ENCODE assay signal across 27 mouse cellular contexts in the genomic region with DNA sequence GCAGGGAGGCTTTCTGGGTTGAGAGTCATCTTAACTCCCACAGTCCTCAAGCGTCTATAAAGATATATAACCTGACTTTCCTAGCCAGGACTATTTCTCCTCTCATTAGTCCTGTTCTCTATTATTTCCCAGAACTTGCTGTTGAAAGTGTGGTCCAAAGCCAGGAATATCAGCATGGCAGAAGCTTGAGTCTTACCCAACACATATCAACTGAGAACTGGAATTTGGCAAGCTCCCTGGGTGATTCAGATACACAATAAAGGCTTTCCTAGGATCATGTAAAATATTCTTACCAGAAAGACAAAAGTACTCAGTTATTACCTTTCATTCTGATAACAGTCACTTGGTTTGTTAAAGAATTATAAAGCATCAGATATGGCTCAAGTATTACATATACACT. TPM values are rescaled to one million over a fixed set of nuclear protein-coding genes. Genes with fewer than 3 reads are reported as not detected.
"Had no signal": no experiment of that assay in that cellular context is flagged by ENCODE, and none has a peak within 500 bp of the region (broad histone marks: within the 10 kb centered on the region; RNA-seq: fewer than 3 reads in every experiment).

No protein-coding gene starts in this region.

- H3K27me3 ChIP-seq: liver, embryonic 13.5 days; liver, embryonic 15.5 days; megakaryocyte, embryonic 14.5 days; midbrain, embryonic 12.5 days; neural tube, embryonic 12.5 days had no signal

- H3K9ac ChIP-seq: liver, embryonic 13.5 days; liver, embryonic 15.5 days; liver, postnatal 0 days; lung, embryonic 14.5 days; midbrain, embryonic 12.5 days; neural tube, embryonic 12.5 days had no signal

- H3K4me1 ChIP-seq: liver, embryonic 13.5 days; liver, embryonic 15.5 days; midbrain, embryonic 12.5 days; neural tube, embryonic 12.5 days had no signal

- H3K36me3 ChIP-seq: liver, embryonic 13.5 days; liver, embryonic 15.5 days; midbrain, embryonic 12.5 days; neural tube, embryonic 12.5 days had no signal

- H3K9me3 ChIP-seq: liver, embryonic 13.5 days; liver, embryonic 15.5 days; megakaryocyte, embryonic 14.5 days; midbrain, embryonic 10.5 days; midbrain, embryonic 12.5 days; neural tube, embryonic 12.5 days had no signal

- DNase-seq: liver, embryonic 13.5 days; liver, postnatal 0 days; lung, embryonic 14.5 days; lung, postnatal 14 days; lung, postnatal 36 days; midbrain, embryonic 14.5 days; right cerebral cortex, postnatal 25 days; right cerebral cortex, postnatal 4 days; spleen, adult 18-20 months; thymus, adult 18-20 months; thymus, postnatal 14 days; thymus, postnatal 36 days had no signal

- ATAC-seq: liver, postnatal 0 days; midbrain, embryonic 16.5 days had no signal

- H3K4me3 ChIP-seq: liver, embryonic 13.5 days; liver, embryonic 15.5 days; megakaryocyte, embryonic 14.5 days; midbrain, embryonic 10.5 days; midbrain, embryonic 12.5 days; neural tube, embryonic 12.5 days had no signal

- H3K4me2 ChIP-seq: liver, embryonic 13.5 days; liver, embryonic 15.5 days; lung, embryonic 14.5 days; midbrain, embryonic 12.5 days; neural tube, embryonic 12.5 days had no signal

- H3K27ac ChIP-seq: liver, embryonic 13.5 days; liver, embryonic 15.5 days; macrophage; midbrain, embryonic 10.5 days; midbrain, embryonic 12.5 days; neural tube, embryonic 12.5 days had no signal

RNA-seq across cellular contexts. Expression of a gene that starts 13.8 kb away (rescaled TPM):
- total RNA-seq: megakaryocyte progenitor cell, adult 5-6 weeks; neutrophil, adult 5-6 weeks had no signal
- polyA plus RNA-seq: liver, embryonic 13.5 days; liver, embryonic 15.5 days; liver, postnatal 0 days; lung, embryonic 14.5 days; lung, embryonic 16.5 days; macrophage; midbrain, embryonic 10.5 days; midbrain, embryonic 12.5 days; midbrain, embryonic 14.5 days; midbrain, embryonic 16.5 days; neural tube, embryonic 12.5 days; neural tube, embryonic 14.5 days; small intestine, adult 2 months; stomach, embryonic 14.5 days; stomach, embryonic 16.5 days; thymus, postnatal 0 days had no signal

RNA-seq across cellular contexts. Expression of a gene that starts 17.2 kb away (rescaled TPM):
- total RNA-seq: megakaryocyte progenitor cell, adult 5-6 weeks; neutrophil, adult 5-6 weeks had no signal
- polyA plus RNA-seq: liver, embryonic 13.5 days; liver, embryonic 15.5 days; liver, postnatal 0 days; lung, embryonic 14.5 days; lung, embryonic 16.5 days; macrophage; midbrain, embryonic 10.5 days; midbrain, embryonic 12.5 days; midbrain, embryonic 14.5 days; midbrain, embryonic 16.5 days; neural tube, embryonic 12.5 days; neural tube, embryonic 14.5 days; small intestine, adult 2 months; stomach, embryonic 14.5 days; stomach, embryonic 16.5 days; thymus, postnatal 0 days had no signal

RNA-seq across cellular contexts. Expression of a gene that starts 20.1 kb away (rescaled TPM):
- total RNA-seq: megakaryocyte progenitor cell, adult 5-6 weeks; neutrophil, adult 5-6 weeks had no signal
- polyA plus RNA-seq: liver, embryonic 13.5 days; liver, embryonic 15.5 days; macrophage; midbrain, embryonic 10.5 days; midbrain, embryonic 12.5 days; midbrain, embryonic 14.5 days; midbrain, embryonic 16.5 days had no signal

RNA-seq across cellular contexts. Expression of a gene that starts 23.3 kb away (rescaled TPM):
- total RNA-seq: megakaryocyte progenitor cell, adult 5-6 weeks; neutrophil, adult 5-6 weeks had no signal
- polyA plus RNA-seq: liver, embryonic 13.5 days; liver, embryonic 15.5 days; liver, postnatal 0 days; lung, embryonic 14.5 days; lung, embryonic 16.5 days; macrophage; midbrain, embryonic 10.5 days; midbrain, embryonic 12.5 days; midbrain, embryonic 14.5 days; midbrain, embryonic 16.5 days; neural tube, embryonic 12.5 days; neural tube, embryonic 14.5 days; small intestine, adult 2 months; stomach, embryonic 14.5 days; stomach, embryonic 16.5 days; thymus, postnatal 0 days had no signal
